Mouse (Mus musculus): Measurements from ENCODE around the gene Taf1a.
A peak's percentile ranks its signal among the peaks of the same experiment; 100 is the strongest.
"Not testable (repeated sequence)": the region's sequence is repeated elsewhere in the genome, so short reads cannot be mapped to it uniquely, and the experiment has no call there.

The Taf1a gene

GRCm38 (mm10) chr1:183388426-183389406, at the start of gene Taf1a:
Taf1a (plus strand) TSS chr1:183388981.
- DNase-seq (ENCODE audit: low spot score in 2 of 2) = peak; percentile 82 to 89

GRCm38 (mm10) chr1:183342902-183343301, 45.9 kb upstream of the Taf1a start:
- not testable (repeated sequence) for DNase-seq (ENCODE audit: low spot score in 2 of 2)

- peak; percentile 84 to 88 for DNase-seq (ENCODE audit: low spot score in 2 of 2)
These were observed 43.6 kb upstream of the Taf1a start for GRCm38 (mm10) chr1:183344886-183345816.

GRCm38 (mm10) chr1:183345817-183346195, 43.0 kb upstream of the Taf1a start:
- DNase-seq (ENCODE audit: low spot score in 2 of 2) = no peak

GRCm38 (mm10) chr1:183349840-183350239, 38.9 kb upstream of the Taf1a start:
- DNase-seq (ENCODE audit: low spot score in 2 of 2) = peak; percentile 73 to 74

- DNase-seq (ENCODE audit: low spot score in 2 of 2) = no peak
These were observed 29.9 kb upstream of the Taf1a start for GRCm38 (mm10) chr1:183358901-183359300.

- DNase-seq (ENCODE audit: low spot score in 2 of 2) = no peak
These were observed 26.5 kb upstream of the Taf1a start for GRCm38 (mm10) chr1:183362301-183362700.

GRCm38 (mm10) chr1:183362729-183363576, 25.8 kb upstream of the Taf1a start:
- DNase-seq (ENCODE audit: low spot score in 2 of 2) = no peak

- no peak for DNase-seq (ENCODE audit: low spot score in 2 of 2)
These were observed 25.3 kb upstream of the Taf1a start for GRCm38 (mm10) chr1:183363577-183363867.

GRCm38 (mm10) chr1:183366361-183366760, 22.4 kb upstream of the Taf1a start:
- DNase-seq (ENCODE audit: low spot score in 2 of 2) = no peak

GRCm38 (mm10) chr1:183368601-183369400, 20.0 kb upstream of the Taf1a start:
- peak in 1 of 2 experiments; percentile 5 for DNase-seq (ENCODE audit: low spot score in 2 of 2)

- peak; percentile 87 to 91 for DNase-seq (ENCODE audit: low spot score in 2 of 2)
These were observed 19.3 kb upstream of the Taf1a start, which contains the start of gene Mia3 for GRCm38 (mm10) chr1:183369427-183370014. Mia3 (minus strand) TSS chr1:183369553.

GRCm38 (mm10) chr1:183374728-183375127, 14.1 kb upstream of the Taf1a start:
- DNase-seq (ENCODE audit: low spot score in 2 of 2) = no peak

GRCm38 (mm10) chr1:183377045-183377444, 11.7 kb upstream of the Taf1a start:
- DNase-seq (ENCODE audit: low spot score in 2 of 2) = no peak

- no peak for DNase-seq (ENCODE audit: low spot score in 2 of 2)
These were observed 10.3 kb upstream of the Taf1a start for GRCm38 (mm10) chr1:183378321-183378941.

GRCm38 (mm10) chr1:183379376-183379775, 9.4 kb upstream of the Taf1a start:
- DNase-seq (ENCODE audit: low spot score in 2 of 2) = not testable (repeated sequence)

- no peak for DNase-seq (ENCODE audit: low spot score in 2 of 2)
These were observed 7.0 kb upstream of the Taf1a start for GRCm38 (mm10) chr1:183381816-183382215.

- no peak for DNase-seq (ENCODE audit: low spot score in 2 of 2)
These were observed 6.2 kb upstream of the Taf1a start for GRCm38 (mm10) chr1:183382621-183383020.

GRCm38 (mm10) chr1:183387421-183387820, 1.4 kb upstream of the Taf1a start:
- not testable (repeated sequence) for DNase-seq (ENCODE audit: low spot score in 2 of 2)

- DNase-seq (ENCODE audit: low spot score in 2 of 2) = no peak
These were observed 14.6 kb downstream of the Taf1a start for GRCm38 (mm10) chr1:183403396-183403795.
